Mouse (Mus musculus) ovary, postnatal 36 days (tissue): Measurements from ENCODE around the gene Ngp.

ENCODE experiments used
- DNase-seq: peaks from one replicate; pipeline ENCODE4 v3.0.0; 2022; ENCODE audit warnings: low spot score, mixed read lengths

Gene Ngp

DNA sequence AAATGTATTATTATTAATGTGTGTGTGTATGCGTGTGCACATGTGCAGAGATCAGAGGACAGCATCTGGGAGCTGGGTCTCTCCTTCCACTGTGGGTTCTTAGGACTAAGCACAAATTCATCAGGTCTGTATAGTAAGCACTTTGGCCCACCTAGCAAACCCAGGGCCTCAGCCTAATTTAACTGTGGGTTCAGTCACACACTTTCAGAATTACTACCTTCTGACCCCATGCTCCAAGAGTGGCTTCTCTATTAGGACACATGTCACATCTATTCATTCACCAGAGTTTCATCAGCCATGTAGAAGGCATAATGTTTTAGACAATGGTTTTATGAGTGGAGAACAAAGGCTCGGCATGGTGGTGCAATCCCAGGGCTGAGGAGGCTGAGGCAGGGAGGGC, 13.5 kb downstream of the Ngp start:
- no peak for DNase-seq

DNA sequence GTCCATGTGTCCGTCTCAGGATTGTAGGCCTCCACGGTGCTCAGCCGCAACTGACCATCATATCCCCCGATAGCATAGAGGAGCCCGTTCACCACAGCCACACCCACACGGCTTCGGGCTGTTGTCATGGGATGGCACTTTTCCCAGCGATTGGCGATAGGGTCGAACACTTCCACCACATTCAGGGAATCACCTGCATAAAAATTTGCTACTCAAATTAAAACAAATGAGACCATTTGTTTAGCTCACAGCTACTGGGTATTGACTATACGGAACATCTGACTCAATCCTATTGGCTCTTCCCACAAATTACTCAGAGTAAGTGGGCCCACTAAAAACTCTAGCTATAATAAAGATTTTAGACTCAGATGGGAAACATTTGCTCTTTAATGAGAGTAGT, 16.5 kb downstream of the Ngp start:
- DNase-seq: no peak

DNA sequence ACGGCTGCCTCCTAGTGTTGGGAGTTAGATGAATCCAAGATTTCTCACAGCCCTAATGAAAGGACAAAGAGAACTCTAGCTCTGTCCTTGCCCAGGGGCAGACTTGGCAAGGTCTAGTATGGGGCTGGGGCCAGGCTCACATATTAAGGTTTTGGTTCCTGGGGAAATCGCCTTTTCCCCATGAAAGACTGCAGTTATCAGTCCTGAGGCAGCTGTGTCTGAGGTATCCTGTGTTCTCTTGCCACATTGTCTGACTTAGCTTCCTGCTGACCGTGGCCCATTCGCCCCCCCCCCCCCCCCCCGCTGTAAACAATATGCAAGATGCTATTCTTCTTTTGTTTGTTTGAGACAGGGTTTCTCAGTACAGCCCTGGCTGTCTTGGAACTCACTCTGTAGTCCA, 20.5 kb downstream of the Ngp start:
- no peak for DNase-seq

DNA sequence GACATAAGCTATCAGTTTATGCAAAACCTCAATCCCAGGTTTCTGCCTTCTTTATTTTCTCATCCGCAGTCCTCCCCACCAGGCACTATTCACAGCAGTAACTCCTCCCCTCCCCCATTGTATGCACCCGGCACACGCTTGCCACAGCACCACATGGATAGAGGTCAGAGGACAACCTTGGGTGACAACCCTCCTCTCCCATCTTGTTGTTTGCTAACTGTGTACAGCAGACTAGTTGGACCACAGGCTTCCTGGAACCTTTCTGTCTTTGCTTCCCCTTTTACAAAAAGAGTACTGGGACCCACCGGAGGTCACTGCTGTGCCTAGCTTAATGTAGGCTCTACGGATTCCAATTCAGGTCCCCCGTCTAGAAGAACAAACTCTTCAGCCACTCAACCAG, 21.0 kb downstream of the Ngp start:
- no peak for DNase-seq

DNA sequence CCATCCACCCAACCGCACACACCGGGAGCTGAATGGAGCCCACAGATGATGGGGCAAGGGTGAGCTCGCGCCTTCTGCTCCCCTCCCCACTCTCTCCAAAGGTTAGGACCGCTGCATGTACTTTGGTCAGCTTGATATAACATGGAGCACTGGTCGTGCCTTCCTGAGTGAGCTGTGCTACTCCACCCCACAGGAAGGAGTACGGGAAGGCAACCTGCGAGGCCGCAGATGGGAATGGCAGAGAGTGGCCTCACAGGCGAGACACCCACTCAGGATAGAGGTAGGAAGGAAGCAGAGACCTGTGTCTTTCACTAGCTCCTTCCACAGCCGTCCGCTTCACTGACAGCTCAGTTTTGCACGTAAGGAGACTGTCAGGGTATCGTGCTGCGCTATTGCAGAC, 28.8 kb downstream of the Ngp start:
- no peak for DNase-seq

DNA sequence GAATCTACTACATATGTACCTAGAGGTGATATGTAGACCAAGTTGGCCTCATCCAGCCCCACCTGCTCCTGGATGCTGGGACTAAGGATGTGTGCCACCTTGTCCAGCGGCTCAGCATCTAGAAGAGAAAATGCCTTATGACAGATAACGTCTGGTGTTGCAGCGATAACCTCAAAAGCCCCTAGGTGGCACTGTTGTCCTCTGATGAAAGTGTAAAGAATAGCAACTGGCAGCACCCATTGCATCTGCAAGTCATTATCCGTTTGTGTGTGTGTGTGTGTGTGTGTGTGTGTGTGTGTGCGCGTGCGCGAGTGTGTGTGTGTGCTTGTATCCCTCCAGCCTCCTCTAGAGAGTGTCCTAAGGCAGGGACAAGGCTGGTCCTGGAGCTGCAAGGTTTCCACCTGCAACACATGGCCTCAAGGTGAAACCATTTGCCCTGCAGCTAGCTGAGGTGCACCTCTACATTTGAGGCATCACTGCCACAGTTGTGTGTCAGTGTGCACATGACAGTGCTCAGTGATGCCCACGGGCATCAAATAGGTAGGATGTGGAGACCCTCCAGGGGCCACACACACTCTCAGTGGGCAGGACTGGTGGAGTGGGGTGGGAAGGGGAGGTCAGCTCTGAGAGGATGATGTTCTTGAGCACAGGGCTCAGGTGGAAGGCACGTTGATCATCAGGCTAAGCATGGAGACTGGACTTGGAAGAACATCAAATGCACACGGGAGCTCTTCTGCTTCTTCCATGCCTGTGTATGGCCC, 29.5 kb downstream of the Ngp start:
- DNase-seq: peak; percentile 41

DNA sequence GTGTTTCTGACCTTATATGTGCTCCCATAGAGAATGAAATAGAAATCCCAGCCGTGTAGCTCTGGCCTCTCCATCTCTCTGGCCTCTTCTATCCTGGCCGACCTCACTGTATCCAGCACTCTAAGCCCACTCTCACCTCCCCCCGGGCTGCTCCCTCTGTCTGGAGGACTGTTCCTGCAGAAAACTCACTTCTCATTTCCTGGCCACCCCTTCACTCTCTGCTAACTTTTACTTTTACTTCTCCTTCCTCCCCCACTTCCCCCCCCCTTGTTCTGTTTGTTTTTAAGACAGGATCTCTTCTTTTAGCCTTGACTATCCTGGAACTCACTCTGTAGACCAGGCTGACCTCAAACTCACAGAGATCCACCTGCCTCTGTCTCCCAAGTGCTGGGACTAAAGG, 33.0 kb downstream of the Ngp start:
- no peak for DNase-seq

DNA sequence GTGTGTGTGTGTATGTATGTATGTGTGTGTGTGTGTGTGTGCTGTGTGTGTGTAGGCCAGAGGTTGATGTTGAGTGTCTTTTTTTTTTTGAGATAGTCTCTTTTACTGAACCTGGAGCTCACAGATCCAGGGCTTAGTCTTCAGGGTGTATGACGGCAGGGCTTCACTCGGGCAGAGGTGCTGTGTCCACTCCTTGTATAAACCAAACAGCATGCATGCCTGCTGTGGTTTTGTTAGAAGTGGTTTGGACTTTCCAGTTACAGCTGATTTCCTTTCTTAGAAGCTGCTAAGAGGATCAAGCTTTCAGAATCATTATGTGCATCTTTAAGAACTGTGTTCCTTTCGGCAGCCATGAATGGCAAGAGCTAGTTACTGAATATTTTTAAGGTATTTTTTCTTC, 38.4 kb downstream of the Ngp start:
- DNase-seq: no peak

DNA sequence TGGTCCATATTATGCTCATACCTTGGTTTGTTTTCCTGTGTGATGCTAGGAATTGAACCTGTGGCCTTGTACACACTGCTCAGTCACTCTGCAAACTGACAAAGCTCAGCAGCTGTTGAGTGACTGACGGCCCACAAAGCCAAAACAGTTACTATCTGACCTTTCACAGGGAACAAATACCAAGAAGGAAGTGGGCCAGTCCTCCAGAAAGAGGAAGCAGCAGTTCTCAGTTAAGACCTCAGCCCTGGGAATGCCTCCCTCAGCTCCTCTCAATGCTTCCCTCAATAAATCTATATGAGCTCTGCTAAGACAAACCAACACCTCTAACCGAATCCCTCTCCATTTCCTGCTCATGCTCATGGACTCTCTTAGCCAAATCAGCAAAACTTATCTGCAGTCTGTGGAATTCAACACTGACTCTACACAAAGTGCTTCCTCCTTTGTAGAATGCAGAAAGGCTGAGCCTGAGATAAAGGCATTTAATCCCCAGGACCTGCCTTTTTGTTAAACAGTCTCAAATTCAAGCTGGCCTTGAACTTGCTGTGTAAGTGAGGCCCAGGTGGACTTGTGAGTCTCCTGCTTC, 39.7 kb downstream of the Ngp start:
- no peak for DNase-seq

DNA sequence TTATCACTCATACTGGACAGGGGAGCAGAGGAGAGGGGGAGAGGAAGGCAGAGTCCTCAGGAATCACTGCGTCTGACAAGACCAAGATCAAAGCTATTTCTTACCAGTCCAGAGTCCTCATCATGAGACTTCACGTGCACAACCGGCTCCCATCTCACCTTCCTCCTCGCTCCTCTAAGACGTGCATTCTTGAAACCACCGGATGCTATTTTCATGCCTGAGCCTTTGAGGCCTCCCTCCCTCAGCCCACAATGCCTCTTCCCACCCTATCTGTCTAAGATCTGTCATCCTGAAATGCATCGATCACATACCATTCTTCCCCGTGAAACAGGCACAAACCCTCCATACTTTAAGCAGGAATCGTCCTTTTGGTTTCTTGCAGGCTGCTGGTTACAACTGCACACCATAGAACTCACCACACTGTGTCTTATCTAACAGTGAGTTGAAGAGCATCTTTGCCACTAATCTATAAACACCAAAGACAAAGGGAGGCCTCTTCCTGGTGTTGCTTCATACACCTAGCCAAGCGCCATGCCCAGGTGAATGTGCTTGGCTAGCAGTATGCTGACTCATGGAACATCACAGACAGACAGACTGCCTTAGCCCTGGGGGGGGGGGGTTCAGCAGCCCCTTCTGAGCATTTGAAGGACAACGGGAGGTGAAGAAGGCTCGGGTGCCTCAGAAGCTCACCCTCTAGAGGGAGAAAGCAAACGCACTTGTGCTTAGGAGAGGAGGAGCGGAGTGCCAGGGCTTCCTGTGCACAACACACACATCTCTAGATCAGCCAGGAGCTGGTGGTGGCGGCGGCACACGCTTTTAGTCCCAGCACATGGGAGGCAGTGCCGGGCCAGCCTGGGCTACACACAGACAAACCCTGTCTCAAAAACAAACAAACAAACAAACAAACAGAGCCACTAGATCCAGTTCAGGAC, 41.6 kb downstream of the Ngp start:
- no peak for DNase-seq

DNA sequence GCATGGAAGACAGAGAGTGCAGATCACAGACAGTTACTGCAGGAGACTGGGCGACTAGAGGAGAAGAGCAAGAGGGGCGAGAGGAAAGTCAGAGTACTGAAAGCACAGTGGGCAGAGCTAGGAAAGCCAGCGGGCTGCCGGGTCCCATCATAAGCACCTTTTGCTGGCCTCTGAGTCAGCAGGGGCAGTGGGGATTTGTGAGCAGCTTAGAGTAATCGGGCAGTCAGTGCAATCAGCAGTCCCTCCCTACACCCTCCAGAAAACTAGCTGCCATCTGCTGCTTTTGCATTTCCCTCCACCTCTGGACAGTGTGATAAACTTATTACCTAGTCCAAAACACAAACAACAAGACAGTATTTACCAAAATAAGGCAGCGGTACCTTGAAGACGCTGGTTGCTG, 42.8 kb downstream of the Ngp start:
- no peak for DNase-seq

DNA sequence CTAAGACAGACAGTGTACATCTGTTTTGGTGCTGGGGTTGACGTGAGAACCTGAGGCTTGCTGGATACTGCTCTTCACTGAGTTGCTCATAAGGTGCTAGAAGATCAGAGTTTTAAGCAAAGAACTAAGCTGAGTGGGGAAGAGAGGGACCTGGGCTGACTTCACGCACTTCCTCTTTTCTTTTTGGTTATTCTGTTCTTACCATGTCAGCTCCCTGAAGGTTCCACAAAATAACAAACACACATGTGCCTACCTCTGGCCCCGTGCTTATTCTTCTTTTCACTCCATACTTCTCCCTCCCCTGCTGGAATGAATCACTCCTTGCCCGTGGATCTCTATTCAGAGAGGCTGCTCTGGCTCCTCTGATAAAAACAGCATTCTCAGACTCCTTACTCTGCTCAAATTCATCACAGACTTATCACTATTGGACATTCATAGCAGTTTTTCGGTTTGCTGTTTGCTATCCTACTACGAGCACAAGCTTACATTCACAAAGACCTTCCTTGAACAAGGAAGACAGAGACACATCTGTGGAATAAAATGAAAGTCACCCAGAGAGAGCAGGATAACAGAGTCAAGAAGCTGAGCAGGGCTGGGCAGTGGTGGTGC, 44.5 kb downstream of the Ngp start:
- DNase-seq: no peak

DNA sequence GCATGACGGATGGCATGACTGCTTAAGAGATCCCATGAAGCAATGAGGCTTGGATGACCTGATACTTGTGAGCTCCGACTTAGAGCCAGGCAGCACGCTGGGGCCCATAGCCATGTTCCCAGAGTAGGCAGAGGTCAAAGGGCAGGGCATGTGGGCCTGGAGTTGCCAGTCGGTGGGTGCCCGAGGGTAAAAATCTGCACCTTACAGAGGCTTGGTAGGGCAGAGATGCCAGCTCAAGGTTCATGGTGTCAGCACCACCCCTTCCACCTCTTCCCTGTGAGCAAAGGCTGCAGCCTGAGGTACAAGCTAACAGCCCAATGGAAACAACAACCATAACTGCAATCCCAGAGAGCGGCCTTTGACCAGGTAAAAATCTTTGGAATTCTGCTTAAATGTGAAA, 45.8 kb downstream of the Ngp start:
- no peak for DNase-seq

DNA sequence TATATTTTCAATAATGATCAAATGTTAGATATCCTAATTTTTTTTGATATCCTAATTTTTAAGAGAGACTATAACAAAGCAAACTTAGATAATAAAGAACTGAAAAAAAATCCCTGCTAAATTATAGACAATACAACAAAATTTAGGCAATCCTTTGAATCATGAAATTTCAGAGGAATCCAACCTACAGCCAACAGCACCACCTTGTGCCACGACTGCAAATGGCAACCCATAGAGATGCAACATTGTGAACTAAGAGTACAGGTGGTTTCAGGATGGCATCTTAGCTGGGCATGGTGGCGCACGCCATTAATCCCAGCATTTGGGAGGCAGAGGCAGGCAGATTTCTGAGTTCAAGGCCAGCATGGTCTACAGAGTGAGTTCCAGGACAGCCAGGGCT, 46.6 kb downstream of the Ngp start:
- no peak for DNase-seq
